Mouse (Mus musculus): ENCODE data around the gene P2rx2. TPM values are rescaled to one million over a fixed set of nuclear protein-coding genes. Genes with fewer than 3 reads are reported as not detected.

Gene P2rx2
- total RNA-seq, 2 experiments from 2014 or later, result 0.23 TPM; not detected in 1

GRCm38 (mm10) chr5:110344524-110344923 is 1.5 kb upstream of the P2rx2 start, which contains the start of gene Lrcol1:
Lrcol1 (plus strand) TSS chr5:110344730.
- no peak for DNase-seq (ENCODE audit: low spot score in 2 of 2)
- intact Hi-C loops (cut with DNase I), result no loop called here

DNA sequence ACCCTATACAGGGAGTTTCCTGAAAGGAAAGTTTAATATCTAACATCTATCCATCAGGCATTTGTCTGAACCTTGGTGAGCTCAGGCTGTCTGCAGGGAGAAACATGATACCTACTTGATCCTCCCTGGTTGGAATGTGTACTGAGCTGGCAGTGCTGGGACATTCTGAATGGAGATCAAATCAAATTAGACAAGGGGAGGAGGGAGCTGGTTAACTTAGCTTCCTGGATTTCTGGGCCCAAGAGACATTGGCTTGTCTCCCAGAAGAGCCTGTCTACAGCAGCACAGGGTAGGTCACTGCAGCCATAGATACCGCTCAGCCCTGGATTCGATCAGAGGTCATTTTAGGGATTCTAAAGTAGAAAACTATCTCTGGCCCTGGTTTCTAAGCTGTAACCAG is 4.2 kb downstream of the P2rx2 start:
- no peak for DNase-seq (ENCODE audit: low spot score in 2 of 2)
- intact Hi-C loops (cut with DNase I), result no loop called here

DNA sequence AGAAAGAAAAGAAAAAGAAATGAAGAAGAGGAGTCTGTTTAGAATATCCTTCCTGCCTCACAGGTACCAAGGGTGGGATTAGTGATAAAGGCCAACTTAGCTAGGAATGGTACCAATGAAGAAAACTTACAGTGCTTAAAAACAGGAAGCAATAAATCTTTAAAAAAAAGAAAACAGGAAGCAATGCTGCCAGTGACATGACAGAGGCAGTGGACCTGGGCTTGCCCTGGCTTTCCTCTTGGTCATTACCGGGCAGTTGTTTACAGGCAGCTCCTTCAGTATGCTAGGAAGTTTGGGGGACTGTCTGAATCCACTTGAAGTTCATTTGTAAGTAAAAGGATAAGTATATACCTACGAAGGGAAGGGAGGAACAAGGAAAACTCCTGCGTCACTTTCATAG is 12.5 kb downstream of the P2rx2 start:
- DNase-seq (ENCODE audit: low spot score in 2 of 2), result no peak
- intact Hi-C loops (cut with DNase I), result no loop called here

- intact Hi-C loops (cut with DNase I), result no loop called here
- no peak for DNase-seq (ENCODE audit: low spot score in 2 of 2)
These were observed 29.9 kb downstream of the P2rx2 start for GRCm38 (mm10) chr5:110313127-110313526.

- no peak for DNase-seq (ENCODE audit: low spot score in 2 of 2)
- intact Hi-C loops (cut with DNase I), result no loop called here
These were observed 34.2 kb downstream of the P2rx2 start for GRCm38 (mm10) chr5:110308861-110309260.

DNA sequence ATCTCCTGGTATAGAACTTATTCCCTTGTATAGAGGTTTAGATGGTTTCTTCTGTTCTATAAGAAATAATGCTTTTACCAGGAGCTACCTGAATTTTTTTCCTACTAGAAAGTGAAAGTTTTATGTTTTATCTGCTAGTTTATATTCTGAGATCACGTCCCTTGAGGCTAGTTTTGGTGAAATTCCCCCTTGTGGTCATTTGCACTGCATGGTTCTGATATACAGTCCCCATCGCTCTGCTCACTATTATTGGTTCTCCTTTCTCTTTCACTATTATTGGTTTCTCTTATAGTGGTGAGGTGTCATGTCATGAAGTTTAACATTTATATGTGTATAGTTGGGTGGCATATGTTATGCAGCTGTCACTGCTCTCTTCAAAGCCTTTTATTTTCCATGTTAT is 42.4 kb downstream of the P2rx2 start:
- intact Hi-C loops (cut with DNase I), result no loop called here
- no peak for DNase-seq (ENCODE audit: low spot score in 2 of 2)

DNA sequence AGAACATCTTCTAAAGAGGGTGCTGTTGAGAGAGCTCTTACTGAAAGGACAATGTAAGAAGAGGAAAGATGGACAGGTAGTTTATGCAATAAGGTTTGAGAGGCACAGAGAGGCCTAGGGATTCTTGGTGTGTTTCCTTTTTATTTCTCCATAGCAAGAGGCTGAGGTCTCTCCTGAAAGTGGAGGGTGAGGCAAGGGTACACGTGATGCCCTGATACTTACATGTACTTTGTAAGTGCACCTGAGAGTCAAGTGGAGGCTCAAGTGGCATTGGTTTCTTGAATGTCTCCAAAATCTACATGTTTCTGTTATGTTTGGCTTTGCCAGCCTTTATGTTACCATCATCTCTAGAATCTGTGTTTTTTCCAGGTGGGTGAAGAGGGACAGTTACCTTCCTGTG is 46.4 kb downstream of the P2rx2 start:
- no peak for DNase-seq (ENCODE audit: low spot score in 2 of 2)
- intact Hi-C loops (cut with DNase I), result no loop called here

DNA sequence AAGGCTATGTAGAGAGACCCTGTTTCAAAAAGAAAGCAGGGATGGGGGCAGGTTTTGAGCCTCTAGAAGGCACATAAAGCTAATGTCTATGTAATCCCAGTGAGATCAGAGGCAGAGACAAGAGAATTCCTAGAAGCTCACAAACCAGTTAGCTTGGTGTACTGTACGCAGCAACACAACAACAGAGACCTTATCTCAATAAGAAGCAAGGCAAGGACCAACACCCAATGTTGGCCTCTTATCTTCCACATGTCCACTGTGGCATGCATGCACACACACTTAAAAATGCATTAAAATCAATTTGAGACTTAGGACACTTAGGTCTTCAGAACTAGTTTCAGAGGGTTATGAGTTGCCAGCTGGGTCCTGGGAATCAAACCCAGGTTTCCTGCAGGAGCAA is 51.4 kb downstream of the P2rx2 start:
- intact Hi-C loops (cut with DNase I), result no loop called here
- no peak for DNase-seq (ENCODE audit: low spot score in 2 of 2)

Other genes starting within 250 kb of the P2rx2 start
- gene Gm35315, start 248.8 kb downstream of the P2rx2 start, total RNA-seq (2021), result under 1 TPM; 0.25 to 0.53 TPM
- gene Plcxd1, start 243.2 kb downstream of the P2rx2 start, total RNA-seq (2021), result 10 to 100 TPM in 1 of 2 experiments, 1 to 10 TPM in 1; 9.6 to 12.8 TPM
- 10 to 100 TPM; 80.5 to 95.6 TPM for gene Gtpbp6, start 235.0 kb downstream of the P2rx2 start, total RNA-seq (2021)
- gene Zfp605, start 233.1 kb downstream of the P2rx2 start, total RNA-seq (2021), result 10 to 100 TPM; 17.4 to 18.6 TPM
- 10 to 100 TPM; 51.3 to 54.7 TPM for gene Chfr, start 207.4 kb downstream of the P2rx2 start, total RNA-seq (2021)
- 10 to 100 TPM; 42.3 to 44.4 TPM for gene Golga3, start 166.5 kb downstream of the P2rx2 start, total RNA-seq (2021)
- gene Ankle2, start 112.2 kb downstream of the P2rx2 start, total RNA-seq (2021), result 10 to 100 TPM; 37.5 to 46.0 TPM
- gene Pgam5, start 73.3 kb downstream of the P2rx2 start, total RNA-seq (2021), result 10 to 100 TPM; 60.0 to 65.1 TPM
- gene Pxmp2, start 57.0 kb downstream of the P2rx2 start, total RNA-seq (2021), result 1 to 10 TPM; 8.0 to 8.1 TPM
- gene Pole, start 56.9 kb downstream of the P2rx2 start, total RNA-seq (2021), result 1 to 10 TPM; 1.3 TPM
- not detected for gene Lrcol1, start 1.5 kb upstream of the P2rx2 start, total RNA-seq (2021)
- gene Fbrsl1, start 105.3 kb upstream of the P2rx2 start, total RNA-seq (2021), result 10 to 100 TPM; 68.6 to 73.8 TPM
- gene Galnt9, start 201.1 kb upstream of the P2rx2 start, total RNA-seq (2021), result 100 to 1,000 TPM in 1 of 2 experiments, 10 to 100 TPM in 1; 90.0 to 123 TPM